Mouse (Mus musculus): ENCODE results near the gene Gmppa. TPM values are rescaled to one million over a fixed set of nuclear protein-coding genes. Genes with fewer than 3 reads are reported as not detected.

Gmppa gene
- polyA plus RNA-seq, 1 experiment from 2014 or later = 85.3 TPM

GRCm38 (mm10) chr1:75458025-75458788, 22.5 kb downstream of the Gmppa start:
- peak overlapping the region; percentile 70 for H3K4me2 ChIP-seq (ENCODE audit: low read depth, low read length)
- ATAC-seq (replicated peaks; ENCODE audit: extremely low read depth, insufficient read depth, low FRiP score) = peak; percentile 67
- H3K27ac ChIP-seq (ENCODE audit: low read length) = 0 out of 2 replicates have a peak overlapping the region, but pooled peaks have one; percentile 39
- no peaks in the 10 kb centered on the region for H3K9me3 ChIP-seq (replicated peaks; ENCODE audit: control insufficient read depth, low read length)
- H3K36me3 ChIP-seq (ENCODE audit: control insufficient read depth, insufficient read depth) = no peaks in the 10 kb centered on the region
- peaks cover 40% of the 10 kb centered on the region for H3K27me3 ChIP-seq (ENCODE audit: control insufficient read depth, insufficient read depth, low read length)
- peaks cover 11% of the 10 kb centered on the region for H3K4me1 ChIP-seq (ENCODE audit: control insufficient read depth, insufficient read depth, low read length)
- peak overlapping the region; percentile 71 for H3K9ac ChIP-seq (ENCODE audit: low read length)
- 3% methylated on average over 40 of the region's 42 CpGs for WGBS
- peak overlapping the region; percentile 48 for H3K4me3 ChIP-seq (ENCODE audit: low read length)

DNA sequence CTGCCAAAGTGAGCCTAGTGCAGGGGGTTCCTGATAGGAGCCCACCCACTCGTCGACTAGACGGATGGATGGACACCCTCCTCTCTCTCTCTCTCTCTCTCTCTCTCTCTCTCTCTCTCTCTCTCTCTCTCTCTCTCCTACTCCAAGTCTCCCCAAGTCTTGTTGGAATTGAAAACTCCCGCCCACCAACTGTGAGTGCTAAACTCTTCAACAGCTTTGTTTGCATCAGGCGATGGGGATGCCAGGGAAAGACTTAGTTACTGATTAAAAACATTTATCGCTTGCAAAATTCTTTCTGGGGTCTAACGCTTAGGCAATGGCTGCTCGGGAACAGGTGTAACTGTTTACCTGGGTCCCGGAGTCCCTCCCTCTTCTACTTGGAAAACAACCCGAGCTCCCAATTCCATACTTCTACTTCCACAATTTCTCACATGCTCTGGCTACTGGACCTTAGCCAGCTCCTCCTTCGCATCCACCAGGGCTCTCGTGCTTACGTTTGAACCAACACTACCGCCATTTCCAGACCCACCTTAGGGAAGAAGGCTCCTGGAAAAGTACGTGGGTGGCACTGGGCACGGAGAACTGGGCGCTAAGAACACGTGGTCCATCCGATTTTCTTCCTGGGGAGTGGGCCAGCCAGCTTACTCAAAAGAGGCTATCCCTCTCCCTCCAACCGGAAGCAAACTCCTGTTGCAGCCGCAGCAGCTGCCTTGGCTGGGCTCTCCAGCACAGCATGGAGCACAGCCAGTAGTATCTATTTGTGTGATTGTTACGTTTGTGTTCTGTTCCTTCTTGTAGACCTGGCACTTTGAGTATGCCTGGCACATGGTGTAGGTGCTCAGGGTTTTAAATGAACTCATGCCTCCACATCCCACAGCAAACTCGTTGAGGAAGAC, 23.3 kb downstream of the Gmppa start:
- no peaks in the 10 kb centered on the region for H3K9me3 ChIP-seq (replicated peaks; ENCODE audit: control insufficient read depth, low read length)
- peak overlapping the region; percentile 39; the same call in 1 of the 2 replicates for H3K27ac ChIP-seq (ENCODE audit: low read length)
- peak overlapping the region; percentile 70 for H3K4me2 ChIP-seq (ENCODE audit: low read depth, low read length)
- peak overlapping the region; percentile 48 for H3K4me3 ChIP-seq (ENCODE audit: low read length)
- H3K4me1 ChIP-seq (ENCODE audit: control insufficient read depth, insufficient read depth, low read length) = peaks cover 15% of the 10 kb centered on the region
- no peak for ATAC-seq (replicated peaks; ENCODE audit: extremely low read depth, insufficient read depth, low FRiP score)
- 14% methylated on average over 23 of the region's 23 CpGs for WGBS
- no peaks in the 10 kb centered on the region for H3K36me3 ChIP-seq (ENCODE audit: control insufficient read depth, insufficient read depth)
- peaks cover 33% of the 10 kb centered on the region for H3K27me3 ChIP-seq (ENCODE audit: control insufficient read depth, insufficient read depth, low read length)
- peak overlapping the region; percentile 71 for H3K9ac ChIP-seq (ENCODE audit: low read length)

- ATAC-seq (replicated peaks; ENCODE audit: extremely low read depth, insufficient read depth, low FRiP score) = no peak
- Histone ChIP-seq H3K4me2 (ENCODE audit: low read depth, low read length) (no peak overlapping the region), H3K9me3 (replicated peaks; ENCODE audit: control insufficient read depth, low read length) (no peaks in the 10 kb centered on the region)
Observed at GRCm38 (mm10) chr1:75460297-75460696, 24.6 kb downstream of the Gmppa start.

DNA sequence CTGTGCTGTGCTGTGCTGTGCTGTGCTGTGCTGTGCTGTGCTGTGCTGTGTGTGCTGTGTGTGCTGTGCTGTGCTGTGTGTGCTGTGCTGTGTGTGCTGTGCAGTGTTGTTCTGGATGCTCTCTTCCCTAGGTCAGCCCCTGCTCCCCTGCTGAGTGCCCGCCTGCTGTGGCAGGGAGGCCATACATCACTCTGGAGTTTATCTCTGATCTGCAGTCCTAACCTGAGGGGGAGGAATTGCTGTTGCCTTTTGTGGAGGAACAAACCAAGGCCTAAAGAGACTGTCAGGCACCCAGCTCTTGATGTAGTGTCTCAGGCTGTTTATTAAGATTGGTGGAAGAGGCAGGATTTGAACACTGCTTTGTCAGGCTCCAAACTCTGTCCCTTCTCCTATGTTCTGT, 26.9 kb downstream of the Gmppa start:
- Histone ChIP-seq H3K27me3 (ENCODE audit: control insufficient read depth, insufficient read depth, low read length) (peaks cover 27% of the 10 kb centered on the region), H3K27ac (ENCODE audit: low read length) (no peak overlapping the region), H3K9ac (ENCODE audit: low read length) (no peak overlapping the region), H3K4me1 (ENCODE audit: control insufficient read depth, insufficient read depth, low read length) (peaks cover 15% of the 10 kb centered on the region), H3K36me3 (ENCODE audit: control insufficient read depth, insufficient read depth) (no peaks in the 10 kb centered on the region), H3K4me2 (ENCODE audit: low read depth, low read length) (no peak overlapping the region), H3K9me3 (replicated peaks; ENCODE audit: control insufficient read depth, low read length) (no peaks in the 10 kb centered on the region), H3K4me3 (ENCODE audit: low read length) (no peak overlapping the region)
- ATAC-seq (replicated peaks; ENCODE audit: extremely low read depth, insufficient read depth, low FRiP score) = no peak
- 63% methylated on average over 1 of the region's 1 CpGs for WGBS

More at GRCm38 (mm10) chr1:75460297-75460696, 24.6 kb downstream of the Gmppa start:
- Histone ChIP-seq H3K36me3 (ENCODE audit: control insufficient read depth, insufficient read depth) (no peaks in the 10 kb centered on the region), H3K4me3 (ENCODE audit: low read length) (no peak overlapping the region), H3K4me1 (ENCODE audit: control insufficient read depth, insufficient read depth, low read length) (peaks cover 15% of the 10 kb centered on the region), H3K27ac (ENCODE audit: low read length) (no peak overlapping the region), H3K27me3 (ENCODE audit: control insufficient read depth, insufficient read depth, low read length) (peaks cover 33% of the 10 kb centered on the region), H3K9ac (ENCODE audit: low read length) (no peak overlapping the region)
- 38% methylated on average over 7 of the region's 7 CpGs for WGBS

DNA sequence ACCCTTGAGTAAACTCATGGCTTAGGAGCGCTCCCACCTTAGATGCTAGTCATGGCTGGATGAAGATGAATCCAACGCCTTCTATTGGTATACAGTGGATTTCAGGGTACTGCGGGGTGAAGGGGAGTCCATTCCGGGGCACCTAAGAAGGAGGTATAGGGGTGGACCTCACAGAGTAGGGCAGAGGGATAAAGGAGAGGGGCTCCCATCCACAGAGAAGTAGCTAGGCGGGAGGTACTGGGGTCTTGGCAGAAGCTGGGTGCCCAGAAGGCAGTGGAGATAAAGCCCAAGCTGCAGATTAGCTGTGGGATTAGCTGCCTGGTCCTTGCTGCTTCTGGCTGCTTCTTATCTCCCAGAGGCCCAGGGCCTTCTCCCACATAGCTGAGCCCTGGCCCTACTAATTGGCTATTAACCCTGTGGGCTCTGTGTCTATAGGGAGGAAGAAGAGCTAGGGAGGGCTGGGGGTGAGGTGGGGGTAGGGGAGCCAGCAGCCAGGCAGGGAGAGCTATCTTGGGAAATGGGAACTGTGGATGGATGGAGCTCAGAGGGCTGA, 28.0 kb downstream of the Gmppa start:
- Histone ChIP-seq H3K36me3 (ENCODE audit: control insufficient read depth, insufficient read depth) (no peaks in the 10 kb centered on the region), H3K27ac (ENCODE audit: low read length) (no peak overlapping the region), H3K4me2 (ENCODE audit: low read depth, low read length) (no peak overlapping the region), H3K9ac (ENCODE audit: low read length) (peak overlapping the region; percentile 18; the same call in 1 of the 2 replicates), H3K4me1 (ENCODE audit: control insufficient read depth, insufficient read depth, low read length) (peaks cover 10% of the 10 kb centered on the region), H3K27me3 (ENCODE audit: control insufficient read depth, insufficient read depth, low read length) (peaks cover 33% of the 10 kb centered on the region), H3K4me3 (ENCODE audit: low read length) (no peak overlapping the region), H3K9me3 (replicated peaks; ENCODE audit: control insufficient read depth, low read length) (no peaks in the 10 kb centered on the region)
- 50% methylated on average over 5 of the region's 5 CpGs for WGBS
- no peak for ATAC-seq (replicated peaks; ENCODE audit: extremely low read depth, insufficient read depth, low FRiP score)

- peaks cover 38% of the 10 kb centered on the region for H3K27me3 ChIP-seq (ENCODE audit: control insufficient read depth, insufficient read depth, low read length)
- no peak overlapping the region for H3K27ac ChIP-seq (ENCODE audit: low read length)
- H3K4me3 ChIP-seq (ENCODE audit: low read length) = no peak overlapping the region
- H3K9ac ChIP-seq (ENCODE audit: low read length) = peak overlapping the region; percentile 16; the same call in 1 of the 2 replicates
- no peak overlapping the region for H3K4me2 ChIP-seq (ENCODE audit: low read depth, low read length)
- no peaks in the 10 kb centered on the region for H3K36me3 ChIP-seq (ENCODE audit: control insufficient read depth, insufficient read depth)
- H3K4me1 ChIP-seq (ENCODE audit: control insufficient read depth, insufficient read depth, low read length) = peaks cover 4% of the 10 kb centered on the region
- WGBS = 7% methylated on average over 14 of the region's 14 CpGs
- H3K9me3 ChIP-seq (replicated peaks; ENCODE audit: control insufficient read depth, low read length) = no peaks in the 10 kb centered on the region
- peak; percentile 63; the same call in 1 of the 2 replicates for ATAC-seq (replicated peaks; ENCODE audit: extremely low read depth, insufficient read depth, low FRiP score)
Observed at GRCm38 (mm10) chr1:75467215-75467927, 31.6 kb downstream of the Gmppa start.

DNA sequence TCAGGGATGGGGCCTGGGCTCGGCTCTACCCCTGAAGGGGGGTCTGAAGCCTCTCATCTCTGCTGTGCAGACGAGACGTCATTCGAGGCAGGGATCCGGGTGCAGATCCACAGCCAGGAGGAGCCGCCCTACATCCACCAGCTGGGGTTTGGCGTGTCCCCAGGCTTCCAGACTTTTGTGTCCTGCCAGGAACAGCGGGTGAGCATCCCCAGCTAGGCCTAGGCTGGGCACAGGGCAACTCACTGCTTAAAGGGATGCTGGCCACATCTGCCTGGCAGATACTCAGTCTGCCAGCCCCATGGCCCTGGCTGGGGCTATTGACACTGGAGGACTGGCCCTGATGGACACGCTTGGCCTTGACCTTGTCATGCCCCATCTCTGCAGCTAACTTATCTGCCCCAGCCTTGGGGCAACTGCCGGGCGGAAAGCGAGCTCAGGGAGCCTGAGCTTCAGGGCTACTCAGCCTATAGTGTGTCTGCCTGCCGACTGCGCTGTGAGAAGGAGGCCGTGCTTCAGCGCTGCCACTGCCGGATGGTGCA, 33.6 kb downstream of the Gmppa start:
- WGBS = 72% methylated on average over 17 of the region's 17 CpGs
- H3K27me3 ChIP-seq (ENCODE audit: control insufficient read depth, insufficient read depth, low read length) = peaks cover 51% of the 10 kb centered on the region

GRCm38 (mm10) chr1:75476441-75476840, 40.7 kb downstream of the Gmppa start:
- ATAC-seq (replicated peaks; ENCODE audit: extremely low read depth, insufficient read depth, low FRiP score) = no peak
- 94% methylated on average over 11 of the region's 11 CpGs for WGBS
- Histone ChIP-seq H3K36me3 (ENCODE audit: control insufficient read depth, insufficient read depth) (peaks cover 14% of the 10 kb centered on the region), H3K4me3 (ENCODE audit: low read length) (no peak overlapping the region), H3K4me1 (ENCODE audit: control insufficient read depth, insufficient read depth, low read length) (peaks cover 17% of the 10 kb centered on the region), H3K9ac (ENCODE audit: low read length) (no peak overlapping the region), H3K9me3 (replicated peaks; ENCODE audit: control insufficient read depth, low read length) (no peaks in the 10 kb centered on the region), H3K4me2 (ENCODE audit: low read depth, low read length) (no peak overlapping the region), H3K27me3 (ENCODE audit: control insufficient read depth, insufficient read depth, low read length) (peaks cover 41% of the 10 kb centered on the region), H3K27ac (ENCODE audit: low read length) (no peak overlapping the region)

More for the DNA sequence above, 33.6 kb downstream of the Gmppa start:
- no peak overlapping the region for H3K9ac ChIP-seq (ENCODE audit: low read length)
- H3K9me3 ChIP-seq (replicated peaks; ENCODE audit: control insufficient read depth, low read length) = no peaks in the 10 kb centered on the region
- no peaks in the 10 kb centered on the region for H3K4me1 ChIP-seq (ENCODE audit: control insufficient read depth, insufficient read depth, low read length)
- no peak overlapping the region for H3K4me3 ChIP-seq (ENCODE audit: low read length)
- peaks cover 5% of the 10 kb centered on the region; the same call in 1 of the 2 replicates for H3K36me3 ChIP-seq (ENCODE audit: control insufficient read depth, insufficient read depth)
- H3K27ac ChIP-seq (ENCODE audit: low read length) = no peak overlapping the region
- ATAC-seq (replicated peaks; ENCODE audit: extremely low read depth, insufficient read depth, low FRiP score) = no peak
- H3K4me2 ChIP-seq (ENCODE audit: low read depth, low read length) = no peak overlapping the region
